Mouse (Mus musculus) lung, postnatal 0 days (tissue): Measurements from ENCODE around the gene Camk2g.
A peak's percentile ranks its signal among the peaks of the same experiment; 100 is the strongest.

Source experiments
- CTCF ChIP-seq: IDR thresholded peaks from 2 replicates; pipeline ENCODE4 v1.5.1; 2016; ENCODE audit warnings: antibody characterized with exemption, mild to moderate bottlenecking
- EP300 ChIP-seq: IDR thresholded peaks from 2 replicates; pipeline ENCODE4 v1.6.1; 2016; ENCODE audit warnings: antibody characterized with exemption, mild to moderate bottlenecking, control low read depth

DNA sequence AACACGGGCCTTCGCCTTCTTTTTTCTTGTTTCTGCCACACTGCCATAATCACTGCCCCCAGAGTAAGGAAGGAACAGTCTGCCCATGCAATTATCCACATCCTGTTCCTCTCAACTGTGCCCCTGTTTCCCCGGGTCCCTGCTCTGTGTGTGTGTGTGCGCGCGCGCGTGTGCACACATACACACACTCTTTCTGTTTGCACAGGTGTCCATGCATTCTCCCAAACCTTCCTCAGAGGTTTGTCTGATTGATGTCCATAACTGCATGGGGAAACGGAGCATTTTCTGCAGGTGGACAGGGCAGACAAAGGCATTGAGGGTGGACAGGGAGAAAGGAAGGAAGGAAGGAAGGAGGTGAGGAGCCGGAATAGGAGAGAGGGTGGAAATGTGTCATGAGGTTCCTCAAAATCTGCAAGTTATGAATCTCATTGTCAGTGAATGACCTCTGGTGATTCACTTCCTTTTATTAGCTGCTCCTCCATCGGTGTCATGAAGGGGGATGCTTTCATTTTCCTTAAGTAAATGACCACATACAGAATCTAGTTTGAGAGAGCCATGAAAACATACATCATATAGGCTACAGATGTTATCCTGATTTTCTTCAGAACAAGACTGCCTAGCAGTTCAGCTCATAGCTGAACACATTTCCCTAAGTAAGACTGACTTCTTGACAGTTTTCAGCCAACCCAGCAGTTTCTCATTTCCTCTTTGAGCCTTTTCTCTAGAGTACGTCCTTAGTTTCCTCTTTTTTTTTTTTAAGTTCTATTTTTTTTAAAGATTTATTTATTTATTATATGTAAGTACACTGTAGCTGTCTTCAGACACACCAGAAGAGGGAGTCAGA lies 35.9 kb upstream of the Camk2g start:
- TF ChIP-seq EP300 (peak; percentile 11; the same call in 1 of the 2 replicates), CTCF (no peak)
